Mouse (Mus musculus) embryonic facial prominence, embryonic 11.5 days (tissue): ENCODE results near the gene Zfp536. TPM values are rescaled to one million over a fixed set of nuclear protein-coding genes. Genes with fewer than 3 reads are reported as not detected.

Experiments used
- ATAC-seq: fragments of 200-750 bp; cut with Nextera tagmentation; replicated peaks from 2 replicates; pipeline ENCODE4 v1.8.0; 2017; ENCODE audit warnings: low read depth; ENCODE audit not compliant: insufficient number of reproducible peaks, low FRiP score, low TSS enrichment
- DNase-seq: peaks from one replicate; pipeline ENCODE4 v3.0.0-alpha.2; 2015; ENCODE audit warnings: low spot score
- H3K27ac ChIP-seq: fragments of 300-500 bp; sonication (generic); replicated peaks from 2 replicates; pipeline ENCODE4 v1.5.1; 2014; ENCODE audit warnings: mild to moderate bottlenecking, low read depth, low read length, control low read depth
- H3K27me3 ChIP-seq: fragments of 300-500 bp; sonication (generic); 2 replicates; pipeline ENCODE4 v1.6.1; 2014; ENCODE audit warnings: mild to moderate bottlenecking, low read length, moderate library complexity, mixed read lengths; ENCODE audit not compliant: control insufficient read depth, insufficient read depth
- H3K36me3 ChIP-seq: fragments of 300-500 bp; sonication (generic); replicated peaks from 2 replicates; pipeline ENCODE4 v1.6.1; 2014; ENCODE audit warnings: low read depth, mild to moderate bottlenecking, low read length, moderate library complexity, mixed read lengths; ENCODE audit not compliant: control insufficient read depth, insufficient read depth
- H3K4me1 ChIP-seq: fragments of 300-500 bp; sonication (generic); 2 replicates; pipeline ENCODE4 v1.6.1; 2014; ENCODE audit warnings: low read length, mixed read lengths; ENCODE audit not compliant: control insufficient read depth, insufficient read depth
- H3K4me2 ChIP-seq: fragments of 300-500 bp; sonication (generic); 2 replicates; pipeline ENCODE4 v1.6.1; 2014; ENCODE audit warnings: low read depth, mild to moderate bottlenecking, control low read depth, low read length, moderate library complexity
- H3K4me3 ChIP-seq: fragments of 300-500 bp; sonication (generic); 2 replicates; pipeline ENCODE4 v1.5.1; 2014; ENCODE audit warnings: low read depth, low read length, control low read depth
- H3K9ac ChIP-seq: fragments of 300-500 bp; sonication (generic); replicated peaks from 2 replicates; pipeline ENCODE4 v1.6.1; 2014; ENCODE audit warnings: mild to moderate bottlenecking, control low read depth, low read length
- H3K9me3 ChIP-seq: fragments of 300-500 bp; sonication (generic); replicated peaks from 2 replicates; pipeline ENCODE4 v1.6.1; 2016; ENCODE audit warnings: mild to moderate bottlenecking, low read length, inconsistent platforms, mixed read lengths; ENCODE audit not compliant: control insufficient read depth
- WGBS: fragments of 180-500 bp; shearing (Covaris S2); extraction: QIAGEN DNeasy Blood & Tissue Kit; methylation state at CpG from one replicate; pipeline ENCODE4 v1.1.7; 2014; 5-methylcytosine and 5-hydroxymethylcytosine counted together
- polyA plus RNA-seq: library from polyadenylated mRNA; unstranded; fragments of >200 nt; fragmentation: Nextera tagmentation; extraction: Ambion mirVana; gene quantifications from 2 replicates; pipeline ENCODE4 v1.2.1, GENCODE M21; 2014

The Zfp536 gene
- polyA plus RNA-seq, 1 experiment from 2014 or later: 9.9 TPM

DNA sequence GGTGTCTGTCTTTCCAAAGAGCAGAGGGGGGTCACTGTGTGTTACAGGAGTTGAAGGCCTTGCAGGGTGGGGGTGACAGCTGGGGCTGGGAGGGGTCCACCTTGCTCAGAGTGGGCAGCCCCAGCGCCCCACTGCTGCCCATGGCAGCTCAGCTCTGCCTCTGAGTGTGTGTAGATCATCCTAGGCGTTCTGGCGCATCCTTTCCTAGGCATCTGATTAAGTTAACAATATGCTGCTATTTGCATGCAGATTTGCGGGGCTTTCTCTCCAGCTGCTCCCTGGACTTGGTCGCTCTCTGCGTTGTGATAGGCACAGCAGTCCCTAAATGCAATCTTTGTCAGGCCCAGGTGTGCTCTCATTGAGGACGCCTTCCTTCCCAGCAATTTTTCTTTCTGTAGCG is 147.7 kb downstream of the Zfp536 start:
- Histone ChIP-seq H3K4me1 (no peaks in the 10 kb centered on the region), H3K27ac (no peak overlapping the region), H3K36me3 (no peaks in the 10 kb centered on the region), H3K4me3 (no peak overlapping the region), H3K9me3 (no peaks in the 10 kb centered on the region), H3K4me2 (peak overlapping the region; percentile 4; the same call in 1 of the 2 replicates), H3K27me3 (peaks cover 5% of the 10 kb centered on the region; the same call in 1 of the 2 replicates), H3K9ac (no peak overlapping the region)
- ATAC-seq (no peak), DNase-seq (no peak)
- 23% methylated on average over 8 of the region's 8 CpGs for WGBS

GRCm38 (mm10) chr7:37624759-37625340 is 148.6 kb downstream of the Zfp536 start:
- Histone ChIP-seq H3K9ac (peak overlapping the region; percentile 54), H3K27me3 (peaks cover 5% of the 10 kb centered on the region; the same call in 1 of the 2 replicates), H3K9me3 (no peaks in the 10 kb centered on the region), H3K4me2 (peak overlapping the region; percentile 89), H3K4me3 (peak overlapping the region; percentile 38), H3K4me1 (no peaks in the 10 kb centered on the region), H3K27ac (no peak overlapping the region), H3K36me3 (no peaks in the 10 kb centered on the region)
- 5% methylated on average over 20 of the region's 20 CpGs for WGBS
- peak; percentile 47; the same call in 1 of the 2 replicates for ATAC-seq
- DNase-seq: peak; percentile 48

- peak overlapping the region; percentile 38 for H3K4me3 ChIP-seq
- H3K9me3 ChIP-seq: no peaks in the 10 kb centered on the region
- H3K4me1 ChIP-seq: no peaks in the 10 kb centered on the region
- H3K27me3 ChIP-seq: peaks cover 5% of the 10 kb centered on the region; the same call in 1 of the 2 replicates
- peak overlapping the region; percentile 89 for H3K4me2 ChIP-seq
- 2% methylated on average over 44 of the region's 62 CpGs for WGBS
- H3K36me3 ChIP-seq: no peaks in the 10 kb centered on the region
- DNase-seq (peak; percentile 45), ATAC-seq (peak; percentile 57; the same call in 1 of the 2 replicates)
- H3K9ac ChIP-seq: peak overlapping the region; percentile 54
- H3K27ac ChIP-seq: no peak overlapping the region
Observed at GRCm38 (mm10) chr7:37623903-37624758, 149.3 kb downstream of the Zfp536 start.

- no peak for ATAC-seq
- H3K4me3 ChIP-seq: no peak overlapping the region
- WGBS: 54% methylated on average over 7 of the region's 7 CpGs
Observed at GRCm38 (mm10) chr7:37619254-37619653, 154.2 kb downstream of the Zfp536 start.

GRCm38 (mm10) chr7:37617880-37618279 is 155.6 kb downstream of the Zfp536 start:
- no peak for DNase-seq
- H3K4me2 ChIP-seq: no peak overlapping the region
- no peaks in the 10 kb centered on the region for H3K36me3 ChIP-seq

More at GRCm38 (mm10) chr7:37619254-37619653, 154.2 kb downstream of the Zfp536 start:
- H3K9ac ChIP-seq: no peak overlapping the region
- H3K4me1 ChIP-seq: no peaks in the 10 kb centered on the region
- no peak for DNase-seq
- H3K4me2 ChIP-seq: no peak overlapping the region
- H3K9me3 ChIP-seq: no peaks in the 10 kb centered on the region
- H3K36me3 ChIP-seq: no peaks in the 10 kb centered on the region
- peaks cover 2% of the 10 kb centered on the region; the same call in 1 of the 2 replicates for H3K27me3 ChIP-seq
- no peak overlapping the region for H3K27ac ChIP-seq

GRCm38 (mm10) chr7:37615932-37616331 is 157.5 kb downstream of the Zfp536 start:
- DNase-seq (no peak), ATAC-seq (no peak)
- WGBS: 79% methylated on average over 4 of the region's 4 CpGs

More at GRCm38 (mm10) chr7:37617880-37618279, 155.6 kb downstream of the Zfp536 start:
- WGBS: 79% methylated on average over 2 of the region's 2 CpGs
- H3K4me3 ChIP-seq: no peak overlapping the region
- ATAC-seq: no peak
- H3K9ac ChIP-seq: no peak overlapping the region
- no peaks in the 10 kb centered on the region for H3K27me3 ChIP-seq
- H3K27ac ChIP-seq: no peak overlapping the region
- H3K4me1 ChIP-seq: no peaks in the 10 kb centered on the region
- no peaks in the 10 kb centered on the region for H3K9me3 ChIP-seq

GRCm38 (mm10) chr7:37614381-37614780 is 159.1 kb downstream of the Zfp536 start:
- DNase-seq (no peak), ATAC-seq (no peak)
- Histone ChIP-seq H3K27ac (no peak overlapping the region), H3K9me3 (no peaks in the 10 kb centered on the region), H3K4me1 (no peaks in the 10 kb centered on the region), H3K4me3 (no peak overlapping the region), H3K9ac (no peak overlapping the region), H3K36me3 (no peaks in the 10 kb centered on the region), H3K27me3 (no peaks in the 10 kb centered on the region), H3K4me2 (no peak overlapping the region)
- WGBS: 79% methylated on average over 10 of the region's 10 CpGs

More at GRCm38 (mm10) chr7:37615932-37616331, 157.5 kb downstream of the Zfp536 start:
- H3K9ac ChIP-seq: no peak overlapping the region
- H3K27ac ChIP-seq: no peak overlapping the region
- H3K4me1 ChIP-seq: no peaks in the 10 kb centered on the region
- no peaks in the 10 kb centered on the region for H3K27me3 ChIP-seq
- H3K4me2 ChIP-seq: no peak overlapping the region
- H3K9me3 ChIP-seq: no peaks in the 10 kb centered on the region
- H3K4me3 ChIP-seq: no peak overlapping the region
- H3K36me3 ChIP-seq: no peaks in the 10 kb centered on the region

DNA sequence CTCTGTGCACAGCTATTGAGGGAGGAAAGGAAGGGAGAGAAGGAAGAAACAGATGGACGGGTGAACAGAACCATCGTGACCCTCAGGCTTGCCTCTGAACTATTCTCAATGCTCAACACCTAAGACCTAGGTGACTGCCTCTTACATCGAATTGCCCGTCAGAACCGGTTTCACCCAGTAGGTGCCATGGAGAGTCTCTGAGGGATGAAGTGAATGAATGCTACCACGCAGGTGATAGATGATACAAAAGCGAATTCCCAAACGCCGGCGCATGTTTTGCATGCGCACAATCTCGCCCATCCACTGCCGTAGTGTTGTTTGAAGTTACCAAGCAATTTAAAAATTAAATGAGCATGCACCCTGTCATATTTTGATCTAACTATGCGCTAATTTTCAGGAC is 164.9 kb downstream of the Zfp536 start:
- no peak overlapping the region for H3K4me2 ChIP-seq
- 93% methylated on average over 14 of the region's 14 CpGs for WGBS
- no peaks in the 10 kb centered on the region for H3K36me3 ChIP-seq
- H3K9ac ChIP-seq: no peak overlapping the region
- H3K9me3 ChIP-seq: no peaks in the 10 kb centered on the region
- H3K4me1 ChIP-seq: no peaks in the 10 kb centered on the region
- no peak overlapping the region for H3K4me3 ChIP-seq
- ATAC-seq (no peak), DNase-seq (no peak)
- H3K27me3 ChIP-seq: no peaks in the 10 kb centered on the region
- no peak overlapping the region for H3K27ac ChIP-seq
